Mouse (Mus musculus) MEL (cell line): Measurements from ENCODE around the gene Plxdc2.

ENCODE experiments used
- ELF1 ChIP-seq: IDR thresholded peaks from 2 replicates; pipeline ENCODE4 v1.6.1; 2014; ENCODE audit warnings: low read depth, mild to moderate bottlenecking, inconsistent platforms, low read length, improper control_type of control experiment, moderate library complexity
- EP300 ChIP-seq, 2 experiments: IDR thresholded peaks; 2 replicates each; pipeline ENCODE4 v1.6.1; 2011; ENCODE audit warnings: improper control_type of control experiment in 2 of 2, low read length in 2 of 2, low read depth in 1 of 2, mild to moderate bottlenecking in 1 of 2
- POLR2A ChIP-seq, 2 experiments: IDR thresholded peaks; 2 replicates each; pipeline ENCODE4 v1.6.1; 2011 to 2012; ENCODE audit warnings: low read length in 2 of 2, mild to moderate bottlenecking in 2 of 2, control low read depth in 1 of 2, improper control_type of control experiment in 1 of 2, low read depth in 1 of 2, moderate library complexity in 1 of 2; ENCODE audit not compliant: control insufficient read depth in 1 of 2, insufficient read depth in 1 of 2, poor library complexity in 1 of 2
- TCF12 ChIP-seq: IDR thresholded peaks from 2 replicates; pipeline ENCODE4 v1.6.1; 2014; ENCODE audit warnings: low read depth, mild to moderate bottlenecking, inconsistent platforms, low read length, improper control_type of control experiment, moderate library complexity
- USF1 ChIP-seq: IDR thresholded peaks from 2 replicates; pipeline ENCODE4 v1.6.1; 2014; ENCODE audit warnings: low read depth, mild to moderate bottlenecking, inconsistent platforms, low read length, improper control_type of control experiment, moderate library complexity

- TF ChIP-seq USF1, result no peak
- TF ChIP-seq POLR2A (IDR thresholded peaks at IDR 0.05; ENCODE audit: control insufficient read depth in 1 of 2, insufficient read depth in 1 of 2, low read depth in 1 of 2, low read length in 2 of 2, poor library complexity in 1 of 2), result no peak
- TF ChIP-seq ELF1, result no peak
- TF ChIP-seq TCF12, result no peak
- no peak for TF ChIP-seq EP300 (IDR thresholded peaks at IDR 0.05; ENCODE audit: low read depth in 1 of 2, low read length in 2 of 2)
Measured at GRCm38 (mm10) chr2:16749302-16749909, 393.3 kb downstream of the Plxdc2 start.
